In the genomic region with DNA sequence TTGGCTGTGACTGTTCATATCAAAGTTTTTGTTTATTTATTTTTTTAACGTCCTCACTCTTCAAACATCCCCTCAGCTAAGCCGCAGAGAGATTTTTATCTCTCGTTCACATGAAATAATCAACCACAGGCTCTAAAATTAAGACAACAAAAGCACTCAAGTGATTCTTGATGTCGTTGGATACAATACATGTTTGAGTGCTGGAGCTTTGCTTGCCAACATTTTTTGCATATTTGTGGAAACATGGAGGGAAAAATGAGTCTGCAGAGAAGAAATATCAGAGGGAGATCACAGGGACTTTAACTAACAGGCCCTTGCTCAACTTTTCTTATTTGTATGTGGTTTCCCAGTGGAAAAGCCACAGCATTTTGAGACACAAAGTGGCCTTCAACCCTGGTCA, we compare ENCODE assay signal across 17 mouse cellular contexts.
"Had no signal": no experiment of that assay in that cellular context is flagged by ENCODE, and none has a peak within 500 bp of the region (broad histone marks: within the 10 kb centered on the region; RNA-seq: fewer than 3 reads in every experiment).

No protein-coding gene starts in this region.

- H3K9me3 ChIP-seq: limb, embryonic 12.5 days; megakaryocyte, embryonic 14.5 days; neural tube, embryonic 13.5 days had no signal

- ATAC-seq: liver, postnatal 0 days; midbrain, embryonic 16.5 days had no signal

- DNase-seq: kidney, adult 8-10 months; kidney, postnatal 25 days; liver; liver, embryonic 13.5 days; liver, postnatal 0 days; lung, postnatal 14 days; retina, postnatal 1 day; right cerebral cortex, postnatal 4 days; spleen, adult 18-20 months; thymus, adult 18-20 months; thymus, postnatal 14 days had no signal

- H3K9ac ChIP-seq: limb, embryonic 12.5 days; liver, embryonic 13.5 days; liver, postnatal 0 days; neural tube, embryonic 13.5 days had no signal

- H3K27ac ChIP-seq: limb, embryonic 12.5 days; liver, embryonic 13.5 days; macrophage; neural tube, embryonic 13.5 days had no signal

- H3K4me3 ChIP-seq: limb, embryonic 12.5 days; liver, embryonic 13.5 days; megakaryocyte, embryonic 14.5 days; neural tube, embryonic 13.5 days had no signal

- H3K27me3 ChIP-seq: liver, embryonic 13.5 days; megakaryocyte, embryonic 14.5 days; neural tube, embryonic 13.5 days had no signal

- H3K36me3 ChIP-seq: limb, embryonic 12.5 days; liver, embryonic 13.5 days; neural tube, embryonic 13.5 days had no signal

- H3K4me2 ChIP-seq: limb, embryonic 12.5 days; liver, embryonic 13.5 days; midbrain, embryonic 11.5 days; neural tube, embryonic 13.5 days had no signal

- H3K4me1 ChIP-seq: limb, embryonic 12.5 days; liver, embryonic 13.5 days; megakaryocyte, embryonic 14.5 days; neural tube, embryonic 13.5 days had no signal
